Mouse (Mus musculus) liver, embryonic 12.5 days (tissue): Measurements from ENCODE around the gene Rars. TPM values are rescaled to one million over a fixed set of nuclear protein-coding genes. Genes with fewer than 3 reads are reported as not detected.

Experiments
- ATAC-seq: fragments of 200-750 bp; cut with Nextera tagmentation; 2 replicates; pipeline ENCODE4 v1.8.0; 2017; ENCODE audit warnings: moderate number of reproducible peaks, mild to moderate bottlenecking, moderate library complexity
- H3K27ac ChIP-seq: fragments of 300-500 bp; sonication (generic); 2 replicates; pipeline ENCODE4 v1.5.1; 2016; ENCODE audit warnings: mild to moderate bottlenecking
- H3K27me3 ChIP-seq: fragments of 300-500 bp; sonication (generic); replicated peaks from 2 replicates; pipeline ENCODE4 v1.6.1; 2016; ENCODE audit warnings: mild to moderate bottlenecking, moderate library complexity
- H3K36me3 ChIP-seq: fragments of 300-500 bp; sonication (generic); 2 replicates; pipeline ENCODE4 v1.6.1; 2016; ENCODE audit warnings: mild to moderate bottlenecking, moderate library complexity
- H3K4me1 ChIP-seq: fragments of 300-500 bp; sonication (generic); 2 replicates; pipeline ENCODE4 v1.6.1; 2016
- H3K4me2 ChIP-seq: fragments of 300-500 bp; sonication (generic); 2 replicates; pipeline ENCODE4 v1.6.1; 2016; ENCODE audit warnings: mild to moderate bottlenecking, moderate library complexity
- H3K4me3 ChIP-seq: fragments of 300-500 bp; sonication (generic); 2 replicates; pipeline ENCODE4 v1.5.1; 2016; ENCODE audit warnings: mild to moderate bottlenecking, moderate library complexity
- H3K9ac ChIP-seq: fragments of 300-500 bp; sonication (generic); 2 replicates; pipeline ENCODE4 v1.6.1; 2016; ENCODE audit warnings: mild to moderate bottlenecking, moderate library complexity
- H3K9me3 ChIP-seq: fragments of 300-500 bp; sonication (generic); replicated peaks from 2 replicates; pipeline ENCODE4 v1.6.1; 2016; ENCODE audit warnings: mild to moderate bottlenecking, moderate library complexity
- WGBS: fragments of 180-500 bp; shearing (Covaris S2); methylation state at CpG from one replicate; pipeline ENCODE4 v1.1.7; 2016; ENCODE audit not compliant: insufficient replicate concordance; 5-methylcytosine and 5-hydroxymethylcytosine counted together
- polyA plus RNA-seq: library from polyadenylated mRNA; unstranded; fragments of >200 nt; fragmentation: Nextera tagmentation; extraction: Ambion mirVana; gene quantifications from 2 replicates; pipeline ENCODE4 v1.2.1, GENCODE M21; 2016

The Rars gene
- polyA plus RNA-seq, 1 experiment from 2014 or later, result 80.3 TPM

DNA sequence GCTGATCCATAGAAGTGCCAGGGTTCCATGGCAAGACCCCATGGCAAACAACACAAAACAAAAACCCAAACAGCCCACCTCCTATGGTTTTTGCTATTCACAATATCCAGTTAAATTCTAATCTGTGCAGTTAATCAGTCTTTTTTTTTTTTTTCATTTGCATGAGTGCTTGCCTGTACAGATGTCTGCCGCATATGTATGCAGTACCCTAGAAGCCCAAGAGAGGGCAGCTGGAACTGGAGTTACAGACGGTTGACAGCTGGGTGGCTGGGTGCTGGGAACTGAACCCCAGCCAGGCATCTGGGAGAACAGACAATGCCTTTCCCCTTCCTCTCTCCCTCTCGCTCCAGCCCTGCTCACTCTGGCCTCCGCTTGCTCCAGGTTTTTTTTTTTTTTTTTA, 49.8 kb downstream of the Rars start:
- Histone ChIP-seq H3K4me1 (no peaks in the 10 kb centered on the region), H3K9me3 (no peaks in the 10 kb centered on the region), H3K27me3 (no peaks in the 10 kb centered on the region), H3K4me2 (no peak overlapping the region), H3K27ac (no peak overlapping the region), H3K4me3 (no peak overlapping the region), H3K9ac (no peak overlapping the region), H3K36me3 (peaks cover 73% of the 10 kb centered on the region)
- WGBS, result 91% methylated on average over 4 of the region's 4 CpGs
- ATAC-seq, result no peak

DNA sequence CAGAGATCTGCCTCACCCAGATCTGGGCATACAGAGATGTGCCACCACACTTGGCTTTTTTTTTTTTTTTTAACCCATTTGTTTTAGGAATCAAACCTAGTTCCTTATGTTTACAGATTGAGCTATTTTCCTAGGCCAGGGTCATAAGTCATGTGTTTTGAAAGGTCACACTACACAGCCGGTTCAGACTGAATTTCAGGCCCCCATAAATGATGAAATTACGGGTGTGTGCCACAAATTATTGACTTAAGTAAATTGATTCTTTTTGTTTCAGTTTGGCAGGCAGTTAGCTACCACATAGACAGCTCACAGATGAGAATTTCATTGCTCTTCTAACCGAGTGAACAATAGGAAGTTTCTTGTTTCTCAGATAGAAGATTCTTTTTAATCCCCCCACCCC, 50.3 kb downstream of the Rars start:
- 85% methylated on average over 3 of the region's 3 CpGs for WGBS
- H3K9me3 ChIP-seq, result no peaks in the 10 kb centered on the region
- no peak for ATAC-seq
- no peak overlapping the region for H3K4me2 ChIP-seq
- no peaks in the 10 kb centered on the region for H3K27me3 ChIP-seq
- H3K27ac ChIP-seq, result no peak overlapping the region
- no peak overlapping the region for H3K4me3 ChIP-seq
- H3K4me1 ChIP-seq, result no peaks in the 10 kb centered on the region
- H3K9ac ChIP-seq, result no peak overlapping the region
- peaks cover 73% of the 10 kb centered on the region for H3K36me3 ChIP-seq

DNA sequence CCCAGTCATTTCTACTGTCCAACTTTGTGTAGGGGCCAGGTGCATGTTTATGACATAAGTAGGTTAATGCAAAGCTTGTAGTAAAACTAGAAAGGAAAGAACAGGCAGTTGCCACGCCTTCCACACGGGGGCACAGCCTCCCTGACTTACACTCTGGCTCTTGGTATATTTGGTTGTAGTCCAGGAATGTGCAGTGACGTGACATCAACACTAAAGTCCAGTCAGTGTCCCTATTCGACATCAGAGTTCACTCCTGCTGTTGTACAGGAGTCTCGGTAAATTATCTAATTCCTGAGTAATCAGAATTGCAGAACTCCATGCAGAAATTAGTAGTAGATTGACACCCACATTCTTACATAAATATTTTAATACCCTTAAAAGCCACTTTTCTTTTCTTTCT, 51.3 kb downstream of the Rars start:
- ATAC-seq, result no peak
- H3K9ac ChIP-seq, result no peak overlapping the region
- no peaks in the 10 kb centered on the region for H3K4me1 ChIP-seq
- H3K9me3 ChIP-seq, result no peaks in the 10 kb centered on the region
- H3K27ac ChIP-seq, result no peak overlapping the region
- no peak overlapping the region for H3K4me2 ChIP-seq
- 83% methylated on average over 5 of the region's 5 CpGs for WGBS
- no peak overlapping the region for H3K4me3 ChIP-seq
- peaks cover 77% of the 10 kb centered on the region for H3K36me3 ChIP-seq
- H3K27me3 ChIP-seq, result no peaks in the 10 kb centered on the region

DNA sequence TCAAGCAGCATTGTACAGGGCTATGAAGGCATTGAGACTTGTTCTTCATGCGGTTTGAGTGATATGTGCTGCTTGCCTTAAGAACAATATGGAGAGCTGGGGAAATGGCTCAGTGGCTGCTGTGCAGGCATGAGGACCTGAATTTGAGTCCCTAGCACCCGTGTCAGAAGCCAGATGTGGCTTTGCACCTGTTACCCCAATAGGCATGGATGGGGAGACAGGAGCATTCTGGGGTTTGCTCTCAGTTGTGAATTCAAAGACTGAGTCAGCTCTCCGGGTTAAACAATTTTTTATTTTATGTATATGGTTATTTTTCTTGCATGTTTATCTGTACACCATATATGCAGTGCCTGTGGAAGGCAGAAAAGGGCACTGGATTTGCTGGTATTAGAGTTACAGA, 51.9 kb downstream of the Rars start:
- H3K9me3 ChIP-seq, result no peaks in the 10 kb centered on the region
- H3K4me3 ChIP-seq, result no peak overlapping the region
- H3K4me2 ChIP-seq, result no peak overlapping the region
- ATAC-seq, result no peak
- H3K27me3 ChIP-seq, result no peaks in the 10 kb centered on the region
- no peaks in the 10 kb centered on the region for H3K4me1 ChIP-seq
- peaks cover 81% of the 10 kb centered on the region for H3K36me3 ChIP-seq
- H3K27ac ChIP-seq, result no peak overlapping the region
- H3K9ac ChIP-seq, result no peak overlapping the region
- 82% methylated on average over 3 of the region's 3 CpGs for WGBS

DNA sequence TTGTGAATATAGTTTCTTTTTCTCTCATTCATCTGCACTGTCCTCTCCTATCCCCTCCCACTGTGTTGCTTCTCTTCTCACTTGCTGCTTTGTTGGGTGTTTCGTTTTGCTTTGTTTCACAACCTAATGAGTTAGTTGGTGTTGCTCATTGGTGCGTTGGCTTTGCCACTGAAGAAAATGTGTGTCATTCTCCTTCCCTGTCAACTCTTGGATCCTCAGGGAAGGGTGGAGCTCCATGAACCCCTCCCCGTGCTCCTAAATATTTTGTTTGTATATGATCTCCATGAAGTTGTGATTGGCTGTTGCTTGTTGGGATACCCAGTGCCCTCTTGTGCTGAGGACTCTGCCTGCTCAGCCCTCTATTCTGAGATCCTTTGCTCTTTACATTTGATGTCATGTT, 54.0 kb downstream of the Rars start:
- no peaks in the 10 kb centered on the region for H3K9me3 ChIP-seq
- H3K9ac ChIP-seq, result no peak overlapping the region
- ATAC-seq, result no peak
- peaks cover 89% of the 10 kb centered on the region for H3K36me3 ChIP-seq
- H3K4me3 ChIP-seq, result no peak overlapping the region
- H3K27ac ChIP-seq, result no peak overlapping the region
- 73% methylated on average over 3 of the region's 3 CpGs for WGBS
- H3K4me1 ChIP-seq, result no peaks in the 10 kb centered on the region
- no peak overlapping the region for H3K4me2 ChIP-seq
- H3K27me3 ChIP-seq, result no peaks in the 10 kb centered on the region

DNA sequence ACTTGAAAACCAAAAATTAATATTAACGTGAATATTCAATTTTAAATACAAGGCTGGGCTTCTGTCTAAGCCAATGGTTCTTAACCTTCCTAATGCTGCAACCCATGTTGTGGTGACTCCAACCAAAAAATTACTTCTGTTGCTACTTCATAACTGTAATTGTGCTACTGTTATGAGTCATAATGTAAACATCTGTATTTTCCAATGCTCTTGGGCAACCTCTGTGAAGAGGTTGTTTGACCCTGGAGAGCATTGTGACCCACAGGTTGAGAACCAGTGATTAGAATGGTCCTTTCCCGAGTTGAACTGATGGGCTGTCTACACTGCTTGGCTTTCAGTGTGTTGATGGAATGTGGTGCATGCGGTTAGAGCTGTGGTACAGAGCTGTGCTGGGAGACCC, 57.9 kb downstream of the Rars start:
- peaks cover 57% of the 10 kb centered on the region for H3K36me3 ChIP-seq
- no peak overlapping the region for H3K27ac ChIP-seq
- no peaks in the 10 kb centered on the region for H3K9me3 ChIP-seq
- ATAC-seq, result no peak
- H3K9ac ChIP-seq, result no peak overlapping the region
- H3K4me2 ChIP-seq, result no peak overlapping the region
- H3K4me3 ChIP-seq, result no peak overlapping the region
- H3K4me1 ChIP-seq, result peaks cover 6% of the 10 kb centered on the region; the same call in 1 of the 2 replicates
- 83% methylated on average over 3 of the region's 3 CpGs for WGBS
- no peaks in the 10 kb centered on the region for H3K27me3 ChIP-seq

DNA sequence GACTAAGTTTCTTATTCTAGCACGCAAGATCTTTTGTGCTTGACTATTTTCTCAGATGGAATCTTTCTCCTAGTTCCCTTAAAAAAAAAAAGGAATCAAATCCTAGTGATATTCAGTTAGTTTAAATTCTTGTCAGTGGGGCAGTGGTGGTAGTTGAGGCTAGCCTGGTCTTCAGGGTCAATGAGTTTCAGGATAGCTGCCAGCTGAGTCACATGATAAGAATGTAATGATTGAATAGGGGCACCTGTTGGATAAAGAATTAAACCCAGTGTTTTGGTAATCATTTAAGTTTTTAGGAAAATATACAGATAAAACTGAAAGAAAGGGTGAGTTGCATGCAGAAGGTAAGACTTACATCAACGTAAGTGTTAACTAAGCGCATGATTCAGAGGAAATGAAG, 58.7 kb downstream of the Rars start:
- H3K27me3 ChIP-seq, result no peaks in the 10 kb centered on the region
- no peak overlapping the region for H3K4me3 ChIP-seq
- no peak overlapping the region for H3K9ac ChIP-seq
- H3K4me2 ChIP-seq, result no peak overlapping the region
- ATAC-seq, result no peak
- WGBS, result 88% methylated on average over 3 of the region's 3 CpGs
- H3K27ac ChIP-seq, result no peak overlapping the region
- H3K36me3 ChIP-seq, result peaks cover 52% of the 10 kb centered on the region
- no peaks in the 10 kb centered on the region for H3K9me3 ChIP-seq
- H3K4me1 ChIP-seq, result peaks cover 13% of the 10 kb centered on the region

DNA sequence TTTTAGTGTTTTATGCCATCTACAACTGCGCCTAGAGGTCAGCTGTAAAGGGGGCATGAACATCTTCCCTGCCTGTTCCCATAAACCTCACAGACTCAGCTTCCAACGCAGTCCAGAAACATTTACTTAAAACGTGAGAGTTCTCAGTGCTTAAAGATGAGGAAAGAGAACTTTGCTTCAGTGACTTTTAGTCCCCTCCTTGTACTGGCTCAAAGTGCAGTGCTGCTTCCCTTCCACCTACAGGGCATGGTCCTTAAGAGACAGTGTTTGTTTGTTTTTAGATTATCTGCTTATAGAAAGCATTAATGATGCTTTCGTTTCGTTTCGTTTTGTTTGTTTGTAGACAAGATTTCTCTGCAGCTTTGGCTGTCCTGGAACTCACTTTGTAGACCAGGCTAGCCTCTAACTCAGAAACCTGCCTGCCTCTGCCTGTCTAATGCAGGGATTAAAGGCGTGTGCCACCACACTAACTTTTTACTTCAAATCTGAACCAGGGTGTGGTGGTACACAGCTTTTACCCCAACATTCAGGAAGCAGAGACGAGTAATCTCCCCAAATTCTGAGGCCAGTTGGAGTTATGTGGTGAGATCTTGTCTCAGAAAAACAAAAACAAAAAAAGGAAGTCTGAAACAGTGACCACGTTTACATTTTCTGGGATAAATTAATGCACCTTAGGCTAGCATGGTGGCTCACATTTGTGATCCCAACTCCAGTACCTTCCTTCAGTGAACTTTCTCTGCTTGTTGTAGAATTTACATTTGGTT, 63.4 kb downstream of the Rars start:
- Histone ChIP-seq H3K4me2 (peak overlapping the region; percentile 90), H3K4me1 (peaks cover 33% of the 10 kb centered on the region), H3K27ac (no peak overlapping the region), H3K9ac (peak overlapping the region; percentile 84), H3K27me3 (0 out of 2 replicates have a peak, but pooled peaks cover 2% of the 10 kb centered on the region), H3K9me3 (no peaks in the 10 kb centered on the region), H3K4me3 (peak overlapping the region; percentile 82), H3K36me3 (peaks cover 11% of the 10 kb centered on the region)
- no peak for ATAC-seq
- 37% methylated on average over 9 of the region's 9 CpGs for WGBS

DNA sequence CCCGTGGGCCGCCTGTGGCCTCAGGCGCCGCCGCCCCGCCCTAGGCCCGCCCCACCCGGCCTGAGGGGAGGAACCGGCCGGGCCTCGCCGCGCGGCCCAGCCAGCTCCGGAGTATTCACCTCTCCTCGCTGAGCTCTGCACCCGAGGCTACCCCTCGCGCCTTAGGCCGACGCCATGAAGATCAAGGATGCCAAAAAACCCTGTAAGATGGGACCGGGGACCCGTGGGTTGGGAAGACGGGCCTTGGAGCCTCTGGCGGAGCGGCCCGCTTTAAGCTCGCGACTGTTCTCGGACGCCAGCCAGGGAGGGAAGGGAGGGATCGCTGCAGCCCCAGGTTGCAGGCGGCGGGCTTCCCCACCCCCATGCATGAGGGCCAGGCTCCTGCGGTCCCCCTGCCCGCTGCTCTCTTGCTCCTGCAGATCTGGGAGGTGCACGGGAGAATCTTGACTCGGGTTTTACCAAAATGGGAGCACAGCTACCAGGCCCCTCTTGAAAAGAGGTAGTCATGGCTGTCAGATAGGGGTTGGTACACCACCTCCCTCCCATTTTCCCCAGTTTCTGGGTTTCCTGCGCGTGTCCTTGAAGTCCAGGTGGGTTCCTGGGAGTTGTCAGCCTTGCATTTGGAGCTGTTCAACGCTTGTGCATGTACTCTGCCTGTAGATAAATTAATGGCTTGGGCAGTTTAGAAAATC, 64.4 kb downstream of the Rars start:
- H3K4me1 ChIP-seq, result peaks cover 33% of the 10 kb centered on the region
- H3K4me3 ChIP-seq, result peak overlapping the region; percentile 82
- H3K9me3 ChIP-seq, result no peaks in the 10 kb centered on the region
- H3K4me2 ChIP-seq, result peak overlapping the region; percentile 90
- ATAC-seq, result peak; percentile 92
- H3K27me3 ChIP-seq, result 0 out of 2 replicates have a peak, but pooled peaks cover 4% of the 10 kb centered on the region
- H3K27ac ChIP-seq, result peak overlapping the region; percentile 91
- WGBS, result under 1% methylated on average over 40 of the region's 41 CpGs
- peaks cover 7% of the 10 kb centered on the region; the same call in 1 of the 2 replicates for H3K36me3 ChIP-seq
- H3K9ac ChIP-seq, result peak overlapping the region; percentile 84

DNA sequence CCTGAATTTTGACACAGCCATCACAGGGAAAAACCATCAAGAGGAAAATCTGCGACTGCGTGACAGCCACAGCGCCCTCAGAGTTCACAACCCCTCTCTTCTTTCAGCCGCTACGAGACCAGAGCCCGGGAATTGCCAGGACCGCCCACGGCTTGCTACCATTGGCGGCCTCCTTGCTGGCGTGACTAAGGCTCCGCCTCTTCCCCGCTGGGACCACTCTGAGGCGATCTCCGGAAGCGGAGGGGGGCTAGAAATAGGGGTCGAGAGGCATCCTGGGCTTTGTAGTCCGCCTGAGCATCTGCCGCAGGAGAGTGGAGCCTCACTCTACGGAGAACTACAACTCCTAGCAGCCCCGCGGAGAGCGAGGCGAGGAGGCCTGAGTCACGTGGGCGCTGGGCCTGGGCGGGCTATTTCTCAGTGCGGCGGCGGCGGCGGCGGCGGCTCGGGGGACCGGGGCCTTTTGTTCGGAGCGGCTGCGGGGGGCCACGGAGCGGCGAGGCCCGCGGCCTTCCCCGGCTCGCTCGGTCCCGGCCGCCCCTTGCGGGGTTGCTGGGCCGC, 65.0 kb downstream of the Rars start, which contains the start of gene Pank3:
Gene Pank3, plus strand, starts transcription at position 297 of the 558 bp plus-strand sequence.
- no peaks in the 10 kb centered on the region for H3K9me3 ChIP-seq
- peak within 1 kb of the TSS; percentile 82 for H3K4me3 ChIP-seq
- under 1% methylated on average over 50 of the region's 50 CpGs for WGBS
- 0 out of 2 replicates have a peak, but pooled peaks cover 4% of the 10 kb centered on the region for H3K27me3 ChIP-seq
- H3K36me3 ChIP-seq, result peaks cover 7% of the 10 kb centered on the region; the same call in 1 of the 2 replicates
- peak within 1 kb of the TSS; percentile 90 for H3K4me2 ChIP-seq
- ATAC-seq, result peak; percentile 98
- peak within 1 kb of the TSS; percentile 91 for H3K27ac ChIP-seq
- H3K9ac ChIP-seq, result peak within 1 kb of the TSS; percentile 84
- H3K4me1 ChIP-seq, result peaks cover 33% of the 10 kb centered on the region

DNA sequence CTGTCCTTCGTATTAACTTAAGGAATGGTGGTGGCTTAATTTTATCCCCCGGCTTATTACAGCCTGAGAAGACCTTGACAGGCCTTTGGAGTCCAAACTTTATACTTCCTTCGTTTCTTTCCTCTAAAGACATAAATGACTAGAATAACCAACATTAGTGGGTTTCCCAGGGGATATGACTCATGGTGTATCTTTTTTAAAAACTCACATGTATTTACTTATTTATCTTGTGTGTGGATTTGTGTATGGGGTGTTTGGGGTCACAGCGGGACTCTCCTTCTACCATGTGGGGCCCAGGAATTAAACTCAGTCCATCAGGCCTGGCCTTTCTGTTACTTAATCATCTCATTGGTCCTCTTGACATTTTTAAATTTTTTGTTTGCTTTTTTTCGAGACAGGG, 67.5 kb downstream of the Rars start:
- WGBS, result 71% methylated on average over 5 of the region's 5 CpGs
- Histone ChIP-seq H3K4me1 (peaks cover 31% of the 10 kb centered on the region), H3K4me3 (no peak overlapping the region), H3K9me3 (no peaks in the 10 kb centered on the region), H3K36me3 (no peaks in the 10 kb centered on the region), H3K4me2 (no peak overlapping the region), H3K27ac (no peak overlapping the region), H3K27me3 (peaks cover 8% of the 10 kb centered on the region; the same call in 1 of the 2 replicates), H3K9ac (no peak overlapping the region)
- ATAC-seq, result no peak

DNA sequence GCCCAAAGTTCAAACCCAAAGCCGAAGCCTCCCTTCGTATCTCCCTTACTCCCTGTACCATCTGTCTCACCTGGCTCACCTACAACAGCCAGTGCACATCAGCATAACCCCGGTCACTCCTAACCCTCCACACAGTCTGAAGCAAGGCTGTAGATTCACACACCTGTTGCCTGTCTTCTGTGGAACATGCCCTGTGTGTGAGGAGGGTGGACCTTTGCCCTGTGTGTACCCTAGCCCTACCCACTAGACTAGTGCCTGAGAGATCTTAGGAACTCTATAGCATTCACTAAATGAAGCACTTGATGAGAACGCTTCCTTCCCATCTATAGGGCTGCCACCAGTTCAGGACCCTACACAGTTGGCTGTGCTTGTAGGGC, 73.7 kb downstream of the Rars start:
- no peaks in the 10 kb centered on the region for H3K9me3 ChIP-seq
- H3K27ac ChIP-seq, result no peak overlapping the region
- H3K4me2 ChIP-seq, result no peak overlapping the region
- ATAC-seq, result no peak
- peaks cover 4% of the 10 kb centered on the region; the same call in 1 of the 2 replicates for H3K27me3 ChIP-seq
- H3K4me1 ChIP-seq, result no peaks in the 10 kb centered on the region
- no peak overlapping the region for H3K9ac ChIP-seq
- H3K4me3 ChIP-seq, result no peak overlapping the region
- no peaks in the 10 kb centered on the region for H3K36me3 ChIP-seq
- 69% methylated on average over 4 of the region's 4 CpGs for WGBS
